In genomic region chr16:35278166-35278565, GRCm38 (mm10) we compare ENCODE assay signal across 21 mouse cellular contexts.
A peak's percentile ranks its signal among the peaks of the same experiment; 100 is the strongest.
DNase-seq lines count a peak whose midpoint lies in the region; ATAC-seq lines count a peak whose summit lies in the region.
"Had no signal": no experiment of that assay in that cellular context is flagged by ENCODE, and none has a peak within 500 bp of the region (broad histone marks: within the 10 kb centered on the region; RNA-seq: fewer than 3 reads in every experiment).

No protein-coding gene starts in this region.

- H3K9ac ChIP-seq in hindbrain, embryonic 12.5 days: no peak overlapping the region

- no peaks in the 10 kb centered on the region for H3K9me3 ChIP-seq in hindbrain, embryonic 10.5 days
- H3K9me3 ChIP-seq in hindbrain, embryonic 12.5 days (replicated peaks): no peaks in the 10 kb centered on the region
- H3K9me3 ChIP-seq: G1E had no signal

- peak; percentile 53 to 72 for DNase-seq in cerebellum, postnatal 10 days
- DNase-seq in cerebellum, adult 9-11 months: no peak
- peak; percentile 52 to 61 for DNase-seq in cerebellum, postnatal 14 days
- no peak for DNase-seq in hindbrain, embryonic 10.5 days (ENCODE audit: low spot score)
- DNase-seq: adrenal gland, adult 2 months; adrenal gland, adult 8-10 months; adrenal gland, postnatal 10 days; adrenal gland, postnatal 14 days; adrenal gland, postnatal 25 days; adrenal gland, postnatal 36 days; B cell, adult 2 months; cerebellum, adult 11 months; cerebellum, adult 11-12 months; cerebellum, adult 18-20 months; cerebellum, adult 2 months had no signal

- no peak overlapping the region for H3K4me2 ChIP-seq in hindbrain, embryonic 12.5 days (replicated peaks)

- H3K4me3 ChIP-seq in hindbrain, embryonic 10.5 days: no peak overlapping the region
- no peak overlapping the region for H3K4me3 ChIP-seq in hindbrain, embryonic 12.5 days

- H3K36me3 ChIP-seq in hindbrain, embryonic 10.5 days: no peaks in the 10 kb centered on the region
- H3K36me3 ChIP-seq in hindbrain, embryonic 12.5 days: no peaks in the 10 kb centered on the region
- H3K36me3 ChIP-seq: G1E had no signal

- 79% methylated on average over 6 of the region's 6 CpGs for WGBS in hindbrain, embryonic 10.5 days
- 79% methylated on average over 6 of the region's 6 CpGs for WGBS in hindbrain, embryonic 12.5 days

- peaks cover 34% of the 10 kb centered on the region for H3K27me3 ChIP-seq in hindbrain, embryonic 10.5 days (ENCODE audit: insufficient read depth, poor library complexity, severe bottlenecking)
- no peaks in the 10 kb centered on the region; the same call in 1 of the 2 replicates for H3K27me3 ChIP-seq in hindbrain, embryonic 12.5 days

- H3K4me1 ChIP-seq in hindbrain, embryonic 10.5 days (replicated peaks): peaks cover 9% of the 10 kb centered on the region
- H3K4me1 ChIP-seq in hindbrain, embryonic 12.5 days: peaks cover 4% of the 10 kb centered on the region; the same call in 1 of the 2 replicates

- no peak for ATAC-seq in cerebellum, adult (ENCODE audit: insufficient number of reproducible peaks, low FRiP score, low TSS enrichment)
- no peak for ATAC-seq in hindbrain, embryonic 12.5 days (ENCODE audit: low FRiP score)
- ATAC-seq: activated CD4-positive, CD25-positive, alpha-beta regulatory T cell, adult 4 months; CD4-positive, CD25-positive, alpha-beta regulatory T cell, adult 4 months; Patski had no signal

- peak overlapping the region; percentile 45; the same call in 1 of the 2 replicates for H3K27ac ChIP-seq in hindbrain, embryonic 10.5 days
- H3K27ac ChIP-seq in hindbrain, embryonic 12.5 days: no peak overlapping the region

Comparison
In these comparisons a context has a peak if more than half of its experiments do, and no peak if none do; other contexts are left out.
1. DNase-seq: peak in cerebellum, postnatal 10 days (2 of 2) and cerebellum, postnatal 14 days (2 of 2); none in cerebellum, adult 9-11 months (single experiment) and hindbrain, embryonic 10.5 days (single experiment).